Mouse (Mus musculus) forebrain, embryonic 16.5 days (tissue): Measurements from ENCODE around the gene Six1. TPM values are rescaled to one million over a fixed set of nuclear protein-coding genes. Genes with fewer than 3 reads are reported as not detected.
"Not testable (repeated sequence)": the region's sequence is repeated elsewhere in the genome, so short reads cannot be mapped to it uniquely, and the experiment has no call there.

Experiments used
- ATAC-seq: fragments of 200-750 bp; cut with Nextera tagmentation; 2 replicates; pipeline ENCODE4 v1.8.0; 2017; ENCODE audit warnings: mild to moderate bottlenecking, moderate library complexity
- H3K27ac ChIP-seq: fragments of 300-500 bp; sonication (generic); 2 replicates; pipeline ENCODE4 v1.5.1; 2014; ENCODE audit warnings: low read length, control low read depth
- H3K27me3 ChIP-seq: fragments of 300-500 bp; sonication (generic); replicated peaks from 2 replicates; pipeline ENCODE4 v1.6.1; 2014; ENCODE audit warnings: low read length; ENCODE audit not compliant: control insufficient read depth, insufficient read depth
- H3K36me3 ChIP-seq: fragments of 300-500 bp; sonication (generic); 2 replicates; pipeline ENCODE4 v1.6.1; 2014; ENCODE audit not compliant: control insufficient read depth, insufficient read depth
- H3K4me1 ChIP-seq: fragments of 300-500 bp; sonication (generic); replicated peaks from 2 replicates; pipeline ENCODE4 v1.6.1; 2014; ENCODE audit warnings: low read length; ENCODE audit not compliant: control insufficient read depth, insufficient read depth
- H3K4me2 ChIP-seq: fragments of 300-500 bp; sonication (generic); 2 replicates; pipeline ENCODE4 v1.6.1; 2014; ENCODE audit warnings: mild to moderate bottlenecking, low read length, control low read depth
- H3K4me3 ChIP-seq: fragments of 300-500 bp; sonication (generic); replicated peaks from 2 replicates; pipeline ENCODE4 v1.5.1; 2014; ENCODE audit warnings: mild to moderate bottlenecking, low read length, control low read depth
- H3K9ac ChIP-seq: fragments of 300-500 bp; sonication (generic); replicated peaks from 2 replicates; pipeline ENCODE4 v1.6.1; 2014; ENCODE audit warnings: low read depth, low read length, control low read depth
- H3K9me3 ChIP-seq: fragments of 300-500 bp; sonication (generic); 2 replicates; pipeline ENCODE4 v1.6.1; 2016; ENCODE audit warnings: low read length; ENCODE audit not compliant: control insufficient read depth
- WGBS: fragments of 180-500 bp; shearing (Covaris S2); extraction: QIAGEN DNeasy Blood & Tissue Kit; methylation state at CpG from one replicate; pipeline ENCODE4 v1.1.7; 2014; 5-methylcytosine and 5-hydroxymethylcytosine counted together
- polyA plus RNA-seq: library from polyadenylated mRNA; unstranded; fragments of >200 nt; fragmentation: Nextera tagmentation; extraction: Ambion mirVana; gene quantifications from 2 replicates; pipeline ENCODE4 v1.2.1, GENCODE M21; 2015

The Six1 gene
- polyA plus RNA-seq, 1 experiment from 2014 or later, result 0.46 TPM

GRCm38 (mm10) chr12:73020422-73020821, 33.3 kb downstream of the Six1 start:
- no peak for ATAC-seq
- no peaks in the 10 kb centered on the region for H3K36me3 ChIP-seq
- no peak overlapping the region for H3K4me2 ChIP-seq
- H3K27me3 ChIP-seq, result no peaks in the 10 kb centered on the region
- H3K9me3 ChIP-seq, result no peaks in the 10 kb centered on the region
- WGBS, result 46% methylated on average over 3 of the region's 3 CpGs
- no peak overlapping the region for H3K9ac ChIP-seq
- no peak overlapping the region for H3K4me3 ChIP-seq
- H3K27ac ChIP-seq, result no peak overlapping the region
- H3K4me1 ChIP-seq, result no peaks in the 10 kb centered on the region

- Histone ChIP-seq H3K4me2 (no peak overlapping the region), H3K4me1 (no peaks in the 10 kb centered on the region), H3K9me3 (no peaks in the 10 kb centered on the region), H3K9ac (no peak overlapping the region), H3K36me3 (no peaks in the 10 kb centered on the region), H3K4me3 (no peak overlapping the region), H3K27ac (no peak overlapping the region), H3K27me3 (no peaks in the 10 kb centered on the region)
- no peak for ATAC-seq
- 75% methylated on average over 4 of the region's 4 CpGs for WGBS
Observed at GRCm38 (mm10) chr12:73018838-73019237, 34.8 kb downstream of the Six1 start.

- no peak overlapping the region for H3K9ac ChIP-seq
- no peaks in the 10 kb centered on the region for H3K4me1 ChIP-seq
- 90% methylated on average over 4 of the region's 4 CpGs for WGBS
- no peak overlapping the region for H3K27ac ChIP-seq
- no peak overlapping the region for H3K4me3 ChIP-seq
- no peak overlapping the region for H3K4me2 ChIP-seq
- no peaks in the 10 kb centered on the region for H3K27me3 ChIP-seq
- no peaks in the 10 kb centered on the region for H3K36me3 ChIP-seq
- no peak for ATAC-seq
- no peaks in the 10 kb centered on the region for H3K9me3 ChIP-seq
Observed at GRCm38 (mm10) chr12:73016171-73016570, 37.5 kb downstream of the Six1 start.

- Histone ChIP-seq H3K4me3 (no peak overlapping the region), H3K4me2 (no peak overlapping the region), H3K9me3 (no peaks in the 10 kb centered on the region), H3K27me3 (no peaks in the 10 kb centered on the region), H3K36me3 (no peaks in the 10 kb centered on the region), H3K4me1 (no peaks in the 10 kb centered on the region), H3K27ac (no peak overlapping the region), H3K9ac (no peak overlapping the region)
- no peak for ATAC-seq
- WGBS, result 83% methylated on average over 4 of the region's 4 CpGs
Observed at GRCm38 (mm10) chr12:73014311-73014710, 39.4 kb downstream of the Six1 start.

- H3K9me3 ChIP-seq, result no peaks in the 10 kb centered on the region
- no peak overlapping the region for H3K27ac ChIP-seq
- no peaks in the 10 kb centered on the region for H3K36me3 ChIP-seq
- no peak overlapping the region for H3K4me2 ChIP-seq
- H3K9ac ChIP-seq, result no peak overlapping the region
- H3K4me3 ChIP-seq, result no peak overlapping the region
- WGBS, result 66% methylated on average over 5 of the region's 5 CpGs
- no peak for ATAC-seq
- H3K4me1 ChIP-seq, result no peaks in the 10 kb centered on the region
- no peaks in the 10 kb centered on the region for H3K27me3 ChIP-seq
Observed at GRCm38 (mm10) chr12:73012824-73013223, 40.9 kb downstream of the Six1 start.

GRCm38 (mm10) chr12:73012136-73012785, 41.4 kb downstream of the Six1 start:
- no peak overlapping the region for H3K4me2 ChIP-seq
- 53% methylated on average over 10 of the region's 10 CpGs for WGBS
- no peaks in the 10 kb centered on the region for H3K4me1 ChIP-seq
- ATAC-seq, result no peak
- H3K27ac ChIP-seq, result no peak overlapping the region
- no peaks in the 10 kb centered on the region for H3K9me3 ChIP-seq
- no peak overlapping the region for H3K9ac ChIP-seq
- no peaks in the 10 kb centered on the region for H3K36me3 ChIP-seq
- no peak overlapping the region for H3K4me3 ChIP-seq
- H3K27me3 ChIP-seq, result no peaks in the 10 kb centered on the region

- 58% methylated on average over 9 of the region's 9 CpGs for WGBS
Observed at GRCm38 (mm10) chr12:73002903-73003302, 50.8 kb downstream of the Six1 start.

GRCm38 (mm10) chr12:73002281-73002680, 51.4 kb downstream of the Six1 start:
- not testable (repeated sequence) for H3K9me3 ChIP-seq, H3K27ac ChIP-seq, H3K9ac ChIP-seq, H3K36me3 ChIP-seq, H3K27me3 ChIP-seq, H3K4me1 ChIP-seq, ATAC-seq, H3K4me2 ChIP-seq, H3K4me3 ChIP-seq
- WGBS, result 58% methylated on average over 17 of the region's 17 CpGs

More at GRCm38 (mm10) chr12:73002903-73003302, 50.8 kb downstream of the Six1 start:
- H3K9me3 ChIP-seq, ATAC-seq, H3K4me3 ChIP-seq, H3K27ac ChIP-seq, H3K4me2 ChIP-seq, H3K9ac ChIP-seq, H3K27me3 ChIP-seq, H3K36me3 ChIP-seq, H3K4me1 ChIP-seq: not testable (repeated sequence)

GRCm38 (mm10) chr12:72998105-72999001, 55.3 kb downstream of the Six1 start:
- Histone ChIP-seq H3K4me3 (no peak overlapping the region), H3K4me2 (no peak overlapping the region), H3K4me1 (no peaks in the 10 kb centered on the region), H3K9me3 (no peaks in the 10 kb centered on the region), H3K27ac (no peak overlapping the region), H3K9ac (no peak overlapping the region), H3K27me3 (0 out of 2 replicates have a peak, but pooled peaks cover 2% of the 10 kb centered on the region), H3K36me3 (no peaks in the 10 kb centered on the region)
- ATAC-seq, result no peak
- whole genome bisulfite sequencing, result 85% methylated on average over 4 of the region's 4 CpGs
